Mouse (Mus musculus): ENCODE results near the gene Gm26897.

Gene Gm26897

DNA sequence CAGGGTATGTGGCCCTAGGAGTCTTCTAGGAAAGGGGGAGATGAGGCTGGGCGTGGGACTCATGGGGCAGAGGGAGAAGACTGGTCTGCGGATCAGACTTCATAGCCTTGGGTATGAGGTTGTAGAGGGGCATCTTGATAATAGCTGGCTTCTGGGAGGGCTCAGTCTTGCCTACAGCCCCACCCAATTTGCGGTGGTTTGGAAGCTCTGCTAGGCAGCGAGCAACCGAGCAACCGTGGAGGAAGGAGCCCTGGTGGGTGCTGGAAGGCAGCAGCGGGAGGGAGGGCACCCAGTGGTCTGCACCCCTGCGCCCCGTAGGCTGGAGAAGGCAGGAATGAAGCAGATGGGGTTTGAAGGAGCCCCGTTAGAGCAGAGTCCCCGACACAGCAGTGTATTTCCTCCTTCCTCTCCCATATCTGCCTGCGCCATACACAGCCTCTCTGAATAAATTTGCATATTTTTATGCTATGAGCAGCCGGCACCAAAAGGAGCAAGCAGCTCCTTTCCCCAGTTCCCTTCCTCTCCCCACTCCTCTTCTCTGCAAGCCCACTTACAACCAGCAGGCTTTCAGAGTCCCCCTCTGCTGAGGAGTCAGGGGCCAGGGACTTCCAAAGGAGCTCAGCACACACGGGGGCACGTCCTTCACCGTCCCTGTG, 20.9 kb downstream of the Gm26897 start:
- no peak for DNase-seq

DNA sequence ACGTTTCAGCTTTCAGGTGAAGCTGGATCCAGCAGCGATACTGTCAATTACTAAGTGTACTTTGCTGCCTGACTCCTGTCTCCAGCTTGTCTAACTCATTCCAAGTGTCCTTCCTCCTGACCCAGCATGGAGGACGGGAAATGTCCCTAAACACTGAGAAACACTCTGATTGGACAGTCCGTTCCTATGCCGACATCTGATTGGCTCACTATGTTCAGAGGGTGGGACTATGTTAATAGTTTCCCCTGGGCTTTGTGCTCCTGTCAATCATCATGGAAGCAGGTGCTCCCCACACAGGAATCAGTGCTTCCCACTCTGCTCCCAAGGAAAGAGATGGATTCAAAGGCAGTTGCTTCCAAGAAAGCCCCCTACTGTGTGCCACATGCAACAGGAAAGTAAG, 21.6 kb downstream of the Gm26897 start:
- peak; percentile 20 for DNase-seq

DNA sequence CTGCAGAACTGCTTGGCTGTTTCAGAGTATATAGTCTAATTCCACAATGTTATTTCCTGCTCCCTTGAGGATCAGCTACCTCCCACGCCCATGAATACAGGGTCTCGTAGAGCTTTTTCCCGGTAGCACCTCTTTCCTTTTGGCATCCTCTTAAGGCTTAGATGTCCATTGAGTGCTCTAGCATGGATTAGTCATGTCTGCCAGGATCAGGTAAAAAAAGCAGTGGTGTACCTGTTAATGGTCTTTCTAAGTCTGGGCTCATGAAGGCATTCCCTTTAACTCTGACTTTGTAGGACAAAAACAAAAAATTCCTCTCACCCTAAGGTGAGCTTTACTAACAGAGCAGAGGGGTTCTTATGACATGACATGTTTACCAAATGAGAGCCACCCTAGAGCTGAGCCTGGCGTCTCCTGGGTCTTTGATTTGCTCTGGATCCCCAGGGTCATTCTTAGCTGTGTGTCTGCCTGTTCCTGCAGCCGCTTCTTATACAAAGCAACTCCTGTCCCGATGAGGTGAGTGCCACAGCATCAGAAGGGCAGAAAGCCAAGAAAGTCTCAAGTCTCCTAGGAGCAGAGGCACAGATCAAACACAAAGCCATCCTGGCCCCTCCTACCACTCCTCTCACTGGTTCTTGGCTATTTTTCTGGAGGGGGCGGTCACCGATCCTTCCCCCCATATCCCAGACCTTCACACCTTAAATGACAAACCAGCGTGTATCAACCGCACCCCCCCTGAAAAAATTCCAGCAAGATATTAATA, 27.2 kb downstream of the Gm26897 start:
- DNase-seq = no peak

DNA sequence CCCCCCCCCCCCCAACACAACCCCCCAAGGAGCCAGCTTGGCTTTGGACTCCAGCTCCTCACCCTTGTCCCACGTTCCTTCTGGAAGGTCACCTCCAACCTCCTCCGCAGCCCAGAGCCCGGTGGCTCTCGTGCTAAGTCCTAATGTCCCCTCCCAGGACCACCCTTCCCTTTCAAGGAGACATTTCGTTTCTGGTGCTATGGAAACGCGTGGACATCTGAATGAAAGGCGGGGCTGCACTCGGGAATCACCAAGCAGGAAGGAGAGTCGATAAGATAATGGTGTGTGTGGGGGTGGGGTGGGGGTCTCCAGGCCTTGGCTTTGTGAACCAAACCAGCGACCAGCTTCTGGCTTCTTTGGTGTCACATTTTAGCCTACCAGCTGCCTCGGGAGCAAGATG, 27.9 kb downstream of the Gm26897 start:
- DNase-seq = no peak

DNA sequence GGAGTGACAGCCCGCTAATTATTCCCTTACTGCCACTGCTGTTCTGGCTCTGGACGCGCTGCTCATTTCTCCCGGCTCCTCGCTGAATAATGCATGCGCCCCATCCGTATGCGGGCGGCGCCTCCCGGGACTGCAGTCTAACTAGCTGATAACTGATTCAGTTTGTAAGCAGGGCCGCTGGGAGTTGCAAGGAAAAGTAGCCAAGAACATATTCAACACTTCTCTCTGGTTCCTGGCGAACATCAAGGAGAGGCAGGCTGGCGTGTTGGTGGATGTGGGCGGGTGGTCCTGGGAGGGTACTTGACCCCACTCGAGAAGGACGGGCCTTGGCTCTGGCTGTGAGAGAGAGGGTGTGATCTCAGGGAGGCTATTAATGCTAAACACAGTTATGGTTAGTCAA, 28.4 kb downstream of the Gm26897 start:
- DNase-seq = peak; percentile 32

DNA sequence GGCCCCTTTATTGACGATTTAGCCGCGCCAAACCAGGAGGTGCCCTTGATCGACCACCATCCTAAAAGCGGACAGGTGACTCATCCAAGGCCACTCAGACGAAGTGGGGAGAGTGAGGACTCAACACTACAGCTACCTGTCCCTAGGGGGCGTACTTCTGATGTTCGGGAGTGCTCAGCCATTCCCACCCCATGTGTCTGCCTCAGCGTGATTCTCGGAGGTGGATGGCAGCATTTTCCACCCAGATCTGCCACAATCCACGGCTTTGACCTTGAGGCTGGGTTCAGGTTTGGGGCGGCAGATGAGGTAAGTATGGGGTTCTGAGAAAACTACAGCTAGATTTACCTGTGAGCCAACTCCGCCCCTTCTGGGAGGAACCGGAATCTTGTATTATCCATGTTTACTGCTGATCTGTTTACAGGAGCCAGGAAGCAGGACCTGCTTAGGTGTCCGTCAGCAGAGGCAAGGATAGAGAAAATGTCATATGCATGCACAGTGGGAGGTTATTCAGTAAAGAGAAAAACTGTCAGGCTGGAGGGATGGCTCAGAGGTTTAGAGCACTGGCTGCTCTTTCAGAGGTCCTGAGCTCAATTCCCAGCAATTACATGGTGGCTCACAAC, 32.1 kb downstream of the Gm26897 start:
- no peak for DNase-seq

DNA sequence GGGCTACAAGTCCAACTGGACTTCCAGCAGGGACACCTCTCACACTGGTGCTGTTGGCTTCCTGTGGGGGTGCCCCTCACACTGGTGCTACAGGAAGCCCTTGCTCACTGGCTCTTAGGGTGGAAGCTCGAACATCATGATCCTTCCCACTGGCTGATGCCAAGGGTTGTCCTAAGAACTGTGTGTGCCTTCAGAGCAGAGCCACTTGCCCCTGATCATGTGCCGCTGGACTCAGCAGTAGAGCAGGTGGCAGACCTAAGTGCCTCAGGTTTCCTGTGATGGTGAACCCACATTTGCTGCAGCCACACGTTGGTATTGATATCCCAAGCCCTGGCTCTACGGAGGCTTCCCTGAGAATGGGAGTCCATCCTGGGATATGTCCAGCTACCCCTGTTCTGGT, 33.0 kb downstream of the Gm26897 start:
- DNase-seq = no peak

DNA sequence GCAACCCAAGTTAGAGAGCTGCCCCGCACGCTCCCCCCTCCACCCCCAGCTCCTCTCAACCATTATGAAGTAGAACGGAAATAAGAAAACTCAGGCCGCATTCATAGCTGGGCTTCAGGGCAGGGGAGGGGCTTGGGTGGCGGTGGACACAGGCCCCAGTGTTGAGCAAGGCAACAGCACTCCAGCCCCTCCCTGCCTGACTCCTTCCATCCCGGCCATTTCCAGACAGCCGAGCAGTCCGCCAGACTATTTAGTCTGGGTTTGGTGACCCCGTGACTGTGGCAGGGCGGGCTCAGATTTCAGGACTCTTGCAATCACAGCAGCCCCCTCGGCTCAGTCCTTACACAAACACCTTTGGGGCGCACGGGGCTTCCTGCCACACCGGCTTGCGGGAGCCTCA, 36.5 kb downstream of the Gm26897 start:
- DNase-seq = peak; percentile 32

DNA sequence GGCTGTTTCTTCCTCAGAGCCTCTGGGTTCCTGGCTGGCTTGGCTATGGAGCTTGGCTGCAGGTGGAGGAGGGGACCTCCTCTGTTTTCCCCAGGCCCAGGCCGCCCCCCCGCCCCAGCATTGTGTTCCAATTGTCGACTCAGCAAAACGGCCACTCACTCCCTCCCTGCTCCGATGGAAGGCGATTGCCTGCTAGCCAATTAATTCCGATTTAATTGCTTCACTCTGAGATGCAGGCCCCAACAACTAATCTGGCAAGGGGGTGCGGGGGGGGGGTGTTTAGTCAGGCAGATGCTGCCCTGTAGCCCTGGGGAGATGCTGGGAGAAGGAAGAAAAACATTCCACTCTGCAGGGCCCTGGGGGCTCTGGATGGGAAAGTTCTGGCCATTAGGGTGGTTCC, 38.4 kb downstream of the Gm26897 start:
- DNase-seq = no peak

DNA sequence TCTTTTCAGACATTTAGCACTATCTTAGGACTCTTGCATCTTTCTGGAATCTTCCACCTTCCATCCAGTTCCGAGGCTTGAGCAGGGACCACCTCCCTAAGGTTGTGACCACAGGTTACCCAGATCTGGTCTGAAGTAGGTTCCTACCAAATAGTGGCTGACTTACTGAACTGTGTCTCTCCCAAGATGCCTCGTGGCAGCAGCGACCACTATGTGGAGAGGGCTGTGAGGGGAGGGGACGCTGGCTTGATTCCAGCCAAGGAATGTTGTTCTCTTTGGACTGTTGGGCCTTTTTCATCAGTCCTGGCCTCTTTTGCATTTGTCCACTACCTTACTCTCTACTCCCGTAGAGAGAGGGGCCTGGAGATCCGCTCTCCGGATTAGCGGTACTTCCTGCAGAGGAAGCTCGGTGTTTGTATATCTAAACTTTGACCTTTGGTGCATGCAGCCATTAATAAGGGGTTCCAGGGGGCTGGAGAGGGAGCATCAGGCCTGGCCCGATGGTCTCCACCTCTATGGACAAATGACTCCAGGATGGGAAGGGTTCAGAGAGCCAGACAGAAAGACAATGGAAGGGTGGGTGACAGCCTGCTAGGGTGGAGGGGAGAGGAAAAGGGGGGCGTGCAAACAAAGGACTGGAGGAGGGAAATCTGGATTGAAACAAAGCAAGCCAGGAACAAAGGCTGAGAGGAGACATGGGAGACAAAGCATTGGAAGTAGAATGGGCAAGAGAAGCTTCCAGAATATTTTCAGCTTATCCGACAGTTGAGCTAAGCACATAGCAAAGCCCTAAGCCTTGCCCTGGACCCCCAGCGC, 39.1 kb downstream of the Gm26897 start:
- no peak for DNase-seq

DNA sequence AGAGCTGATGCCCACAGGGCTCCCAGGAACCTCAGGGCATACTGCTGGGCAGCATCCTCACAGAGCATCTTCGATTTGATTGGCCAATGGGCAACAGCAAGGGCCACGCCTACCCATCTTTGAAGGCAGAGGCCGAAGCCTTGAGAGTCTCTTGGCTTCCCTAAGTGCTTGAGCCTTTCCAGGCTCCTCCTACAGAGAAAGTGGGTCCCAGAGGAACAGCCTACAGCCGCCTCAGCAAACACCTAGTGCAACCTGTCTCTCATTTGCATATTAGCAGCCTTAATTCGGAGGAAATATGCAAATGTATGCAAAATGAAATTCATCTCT, 39.6 kb downstream of the Gm26897 start:
- no peak for DNase-seq

DNA sequence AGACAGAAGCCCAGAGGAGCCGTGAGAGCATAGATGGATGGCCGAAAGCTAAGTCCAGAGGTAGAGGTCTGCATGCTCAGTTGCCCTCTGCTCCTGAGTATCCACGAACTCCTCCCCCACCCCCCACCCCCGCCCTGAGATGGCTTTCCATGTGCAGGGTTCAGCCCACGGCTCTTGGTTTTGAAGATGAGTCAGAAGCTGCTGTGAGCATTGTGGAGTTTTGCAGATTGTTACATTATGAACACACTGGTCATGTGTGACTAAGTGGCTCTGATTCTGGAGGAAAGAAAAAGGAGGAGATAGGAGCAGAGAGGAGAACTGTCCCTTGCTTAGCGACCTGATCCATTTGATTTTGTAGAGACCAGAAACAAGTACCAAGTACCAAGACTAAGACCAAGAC, 42.5 kb downstream of the Gm26897 start:
- no peak for DNase-seq

DNA sequence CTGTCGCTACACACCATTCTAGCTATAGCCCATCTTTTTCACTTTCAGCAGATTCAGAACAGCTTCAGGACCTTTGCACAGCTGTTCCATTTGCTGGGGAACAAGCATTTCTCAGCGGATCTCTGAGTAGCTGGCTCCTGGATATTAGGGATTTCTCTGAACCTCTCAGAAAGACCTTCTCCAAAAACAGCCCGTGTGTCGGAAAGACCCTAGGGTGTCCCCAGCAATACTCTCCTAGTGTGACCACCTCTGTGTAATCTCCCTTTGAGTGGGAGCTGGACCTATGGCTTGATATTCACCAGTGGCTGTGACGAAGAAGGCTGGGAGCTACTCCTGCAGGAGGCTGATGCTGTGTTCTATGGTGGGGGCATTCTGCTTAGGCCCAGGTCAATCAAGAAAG, 44.4 kb downstream of the Gm26897 start:
- no peak for DNase-seq

DNA sequence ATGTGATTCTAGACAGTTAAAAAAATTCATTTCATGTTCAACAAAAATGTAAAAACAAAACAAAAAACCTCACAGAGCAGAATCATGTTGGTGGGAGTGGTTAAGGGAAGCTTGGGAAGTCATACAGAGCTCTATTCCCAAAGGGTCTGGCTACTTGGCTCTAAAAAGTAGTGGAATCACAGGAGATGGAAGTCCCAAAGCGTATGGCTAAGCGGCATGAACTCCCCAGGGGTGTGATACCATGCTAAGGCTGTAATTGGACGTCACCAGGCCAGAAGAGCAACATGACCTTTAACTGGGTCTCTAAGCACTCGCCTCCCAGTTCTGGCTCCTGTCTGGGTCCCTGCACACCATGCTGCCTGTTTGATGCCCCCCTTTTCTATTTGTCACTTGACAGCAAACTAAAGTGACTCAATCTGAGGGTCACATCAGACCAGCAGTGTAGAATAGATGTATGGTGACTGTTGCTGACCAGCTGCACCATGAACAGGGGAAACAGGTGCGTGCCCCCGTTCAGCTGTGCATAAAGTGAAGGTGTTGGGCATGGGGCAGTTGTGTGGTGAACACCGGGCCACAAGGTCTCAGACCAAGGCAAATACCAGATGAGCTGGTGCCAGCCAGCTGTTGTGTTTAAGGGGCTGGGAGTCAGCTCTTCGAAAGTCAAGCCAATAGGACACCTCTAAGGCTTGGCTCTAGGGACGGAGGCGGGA, 46.2 kb downstream of the Gm26897 start:
- no peak for DNase-seq

Data from liver (tissue).